Mouse (Mus musculus): ENCODE data around the gene Mettl14. TPM values are rescaled to one million over a fixed set of nuclear protein-coding genes. Genes with fewer than 3 reads are reported as not detected.

The Mettl14 gene
- 26.0 and 27.0 TPM in 2 replicates for polyA plus RNA-seq (2015; fragmentation: Nextera tagmentation; extraction: Ambion mirVana)

GRCm38 (mm10) chr3:123385486-123386156 lies at the start of gene Mettl14:
Gene Mettl14, minus strand, starts transcription at chr3:123386108.
- H3K9me3 ChIP-seq: no peaks in the 10 kb centered on the region
- H3K36me3 ChIP-seq: no peaks in the 10 kb centered on the region
- peak within 1 kb of the TSS; percentile 86 for H3K27ac ChIP-seq
- H3K4me2 ChIP-seq (replicated peaks): peak within 1 kb of the TSS; percentile 66
- H3K4me3 ChIP-seq (replicated peaks): peak within 1 kb of the TSS; percentile 58
- ATAC-seq: peak; percentile 100
- peak within 1 kb of the TSS; percentile 62 for H3K9ac ChIP-seq
- under 1% methylated on average over 41 of the region's 41 CpGs for WGBS
- peaks cover 7% of the 10 kb centered on the region; the same call in 1 of the 2 replicates for H3K4me1 ChIP-seq (replicated peaks)
- no peaks in the 10 kb centered on the region for H3K27me3 ChIP-seq (replicated peaks)

GRCm38 (mm10) chr3:123433362-123433761 lies 47.5 kb upstream of the Mettl14 start:
- H3K4me3 ChIP-seq (replicated peaks): no peak overlapping the region
- H3K4me2 ChIP-seq (replicated peaks): no peak overlapping the region
- ATAC-seq: no peak
- 0 out of 2 replicates have a peak, but pooled peaks cover 2% of the 10 kb centered on the region for H3K4me1 ChIP-seq (replicated peaks)
- no peaks in the 10 kb centered on the region for H3K36me3 ChIP-seq
- no peak overlapping the region for H3K27ac ChIP-seq
- no peaks in the 10 kb centered on the region for H3K27me3 ChIP-seq (replicated peaks)
- WGBS: 61% methylated on average over 3 of the region's 3 CpGs
- H3K9ac ChIP-seq: no peak overlapping the region
- H3K9me3 ChIP-seq: no peaks in the 10 kb centered on the region

GRCm38 (mm10) chr3:123431951-123432674 lies 46.2 kb upstream of the Mettl14 start:
- ATAC-seq: peak; percentile 88
- WGBS: 54% methylated on average over 5 of the region's 5 CpGs

GRCm38 (mm10) chr3:123429597-123430458 lies 43.9 kb upstream of the Mettl14 start:
- H3K4me2 ChIP-seq (replicated peaks): no peak overlapping the region
- H3K27ac ChIP-seq: no peak overlapping the region
- ATAC-seq: no peak
- H3K9me3 ChIP-seq: no peaks in the 10 kb centered on the region
- no peaks in the 10 kb centered on the region for H3K27me3 ChIP-seq (replicated peaks)
- 59% methylated on average over 22 of the region's 22 CpGs for WGBS
- H3K36me3 ChIP-seq: no peaks in the 10 kb centered on the region
- H3K4me3 ChIP-seq (replicated peaks): no peak overlapping the region
- H3K9ac ChIP-seq: no peak overlapping the region
- H3K4me1 ChIP-seq (replicated peaks): no peaks in the 10 kb centered on the region

More at GRCm38 (mm10) chr3:123431951-123432674, 46.2 kb upstream of the Mettl14 start:
- no peaks in the 10 kb centered on the region for H3K9me3 ChIP-seq
- no peaks in the 10 kb centered on the region for H3K4me1 ChIP-seq (replicated peaks)
- no peaks in the 10 kb centered on the region for H3K27me3 ChIP-seq (replicated peaks)
- no peak overlapping the region for H3K4me2 ChIP-seq (replicated peaks)
- no peaks in the 10 kb centered on the region for H3K36me3 ChIP-seq
- H3K9ac ChIP-seq: no peak overlapping the region
- 0 out of 2 replicates have a peak overlapping the region, but pooled peaks have one; percentile 8 for H3K27ac ChIP-seq
- no peak overlapping the region for H3K4me3 ChIP-seq (replicated peaks)

- 58% methylated on average over 4 of the region's 4 CpGs for WGBS
- H3K27me3 ChIP-seq (replicated peaks): no peaks in the 10 kb centered on the region
- no peak overlapping the region for H3K27ac ChIP-seq
- H3K4me3 ChIP-seq (replicated peaks): no peak overlapping the region
- no peaks in the 10 kb centered on the region for H3K4me1 ChIP-seq (replicated peaks)
- H3K9ac ChIP-seq: no peak overlapping the region
- no peaks in the 10 kb centered on the region for H3K9me3 ChIP-seq
- no peaks in the 10 kb centered on the region for H3K36me3 ChIP-seq
- no peak for ATAC-seq
- H3K4me2 ChIP-seq (replicated peaks): no peak overlapping the region
Measured at GRCm38 (mm10) chr3:123428005-123428404, 42.1 kb upstream of the Mettl14 start.

- Histone ChIP-seq H3K27ac (no peak overlapping the region), H3K9me3 (no peaks in the 10 kb centered on the region), H3K4me1 (replicated peaks) (no peaks in the 10 kb centered on the region), H3K9ac (no peak overlapping the region), H3K36me3 (no peaks in the 10 kb centered on the region), H3K27me3 (replicated peaks) (no peaks in the 10 kb centered on the region), H3K4me3 (replicated peaks) (no peak overlapping the region), H3K4me2 (replicated peaks) (no peak overlapping the region)
- no peak for ATAC-seq
- WGBS: 60% methylated on average over 2 of the region's 2 CpGs
Measured at GRCm38 (mm10) chr3:123425647-123426046, 39.7 kb upstream of the Mettl14 start.

GRCm38 (mm10) chr3:123413173-123413572 lies 27.3 kb upstream of the Mettl14 start:
- H3K27me3 ChIP-seq (replicated peaks): no peaks in the 10 kb centered on the region
- no peaks in the 10 kb centered on the region for H3K36me3 ChIP-seq
- no peaks in the 10 kb centered on the region for H3K9me3 ChIP-seq
- ATAC-seq: no peak
- no peak overlapping the region for H3K9ac ChIP-seq
- 63% methylated on average over 5 of the region's 5 CpGs for WGBS
- H3K27ac ChIP-seq: no peak overlapping the region
- no peak overlapping the region for H3K4me2 ChIP-seq (replicated peaks)
- H3K4me3 ChIP-seq (replicated peaks): no peak overlapping the region
- H3K4me1 ChIP-seq (replicated peaks): no peaks in the 10 kb centered on the region

- Histone ChIP-seq H3K27me3 (replicated peaks) (no peaks in the 10 kb centered on the region), H3K4me3 (replicated peaks) (no peak overlapping the region), H3K4me1 (replicated peaks) (no peaks in the 10 kb centered on the region), H3K9me3 (no peaks in the 10 kb centered on the region), H3K9ac (no peak overlapping the region), H3K4me2 (replicated peaks) (no peak overlapping the region), H3K36me3 (no peaks in the 10 kb centered on the region), H3K27ac (no peak overlapping the region)
- no peak for ATAC-seq
- WGBS: 69% methylated on average over 6 of the region's 6 CpGs
Measured at GRCm38 (mm10) chr3:123411821-123412578, 26.1 kb upstream of the Mettl14 start.

- no peaks in the 10 kb centered on the region for H3K36me3 ChIP-seq
- no peak overlapping the region for H3K27ac ChIP-seq
- no peaks in the 10 kb centered on the region for H3K9me3 ChIP-seq
- no peak overlapping the region for H3K9ac ChIP-seq
- 0 out of 2 replicates have a peak, but pooled peaks have one; percentile 47 for ATAC-seq
- no peak overlapping the region for H3K4me3 ChIP-seq (replicated peaks)
- 75% methylated on average over 3 of the region's 3 CpGs for WGBS
- H3K27me3 ChIP-seq (replicated peaks): no peaks in the 10 kb centered on the region
- no peaks in the 10 kb centered on the region for H3K4me1 ChIP-seq (replicated peaks)
- no peak overlapping the region for H3K4me2 ChIP-seq (replicated peaks)
Measured at GRCm38 (mm10) chr3:123404945-123405344, 19.0 kb upstream of the Mettl14 start.

- Histone ChIP-seq H3K36me3 (no peaks in the 10 kb centered on the region), H3K4me3 (replicated peaks) (no peak overlapping the region), H3K4me2 (replicated peaks) (no peak overlapping the region), H3K27me3 (replicated peaks) (no peaks in the 10 kb centered on the region), H3K9me3 (no peaks in the 10 kb centered on the region), H3K4me1 (replicated peaks) (no peaks in the 10 kb centered on the region), H3K9ac (no peak overlapping the region), H3K27ac (no peak overlapping the region)
- no peak for ATAC-seq
- 80% methylated on average over 9 of the region's 9 CpGs for WGBS
Measured at GRCm38 (mm10) chr3:123397562-123398481, 11.9 kb upstream of the Mettl14 start.

GRCm38 (mm10) chr3:123395611-123396010 lies 9.7 kb upstream of the Mettl14 start:
- H3K4me2 ChIP-seq (replicated peaks): no peak overlapping the region
- no peaks in the 10 kb centered on the region for H3K9me3 ChIP-seq
- H3K4me3 ChIP-seq (replicated peaks): no peak overlapping the region
- ATAC-seq: no peak
- no peaks in the 10 kb centered on the region for H3K4me1 ChIP-seq (replicated peaks)
- no peaks in the 10 kb centered on the region for H3K27me3 ChIP-seq (replicated peaks)
- no peak overlapping the region for H3K9ac ChIP-seq
- 79% methylated on average over 5 of the region's 5 CpGs for WGBS
- no peak overlapping the region for H3K27ac ChIP-seq
- no peaks in the 10 kb centered on the region for H3K36me3 ChIP-seq
